Mouse (Mus musculus) myocyte (in vitro differentiated cells): ENCODE measurements around the gene Speg. TPM values are rescaled to one million over a fixed set of nuclear protein-coding genes. Genes with fewer than 3 reads are reported as not detected.

Source experiments
- H3K27me3 ChIP-seq: one replicate; pipeline ENCODE4 v1.6.1; 2011; ENCODE audit not compliant: control insufficient read depth, insufficient read depth, insufficient read length
- H3K36me3 ChIP-seq: one replicate; pipeline ENCODE4 v1.6.1; 2011; ENCODE audit not compliant: control insufficient read depth, insufficient read depth
- H3K4me2 ChIP-seq: one replicate; pipeline ENCODE4 v1.6.1; 2011; ENCODE audit warnings: low read depth, control low read depth
- H3K4me3 ChIP-seq: one replicate; pipeline ENCODE4 v1.5.1; 2011; ENCODE audit warnings: mild to moderate bottlenecking, control low read depth, moderate library complexity
- H3K79me2 ChIP-seq: one replicate; pipeline ENCODE4 v1.6.1; 2011; ENCODE audit not compliant: control insufficient read depth, insufficient read depth
- H3ac ChIP-seq: one replicate; pipeline ENCODE4 v1.6.1; 2011; ENCODE audit not compliant: control insufficient read depth, insufficient read length
- CEBPB ChIP-seq: IDR thresholded peaks from 2 replicates; pipeline ENCODE4 v1.6.1; 2011; ENCODE audit warnings: mild to moderate bottlenecking, moderate library complexity; ENCODE audit not compliant: poor library complexity, insufficient read depth, severe bottlenecking
- E2F4 ChIP-seq: IDR thresholded peaks from one replicate; pipeline ENCODE4 v1.6.1; 2011; ENCODE audit warnings: mild to moderate bottlenecking, control low read depth, moderate library complexity; ENCODE audit not compliant: insufficient read depth
- MAX ChIP-seq: IDR thresholded peaks from one replicate; pipeline ENCODE4 v1.6.1; 2011; ENCODE audit warnings: low read depth, mild to moderate bottlenecking, control low read depth
- MYOD1 ChIP-seq, 3 experiments: IDR thresholded peaks; one replicate each; pipeline ENCODE4 v1.6.1; 2011; ENCODE audit warnings: control low read depth in 2 of 3, low read depth in 2 of 3, mild to moderate bottlenecking in 2 of 3, moderate library complexity in 1 of 3; ENCODE audit not compliant: insufficient read length in 2 of 3, control insufficient read depth in 1 of 3
- MYOG ChIP-seq, 3 experiments: IDR thresholded peaks; one replicate each; pipeline ENCODE4 v1.6.1; 2011; ENCODE audit warnings: control low read depth in 2 of 3, low read depth in 2 of 3, mild to moderate bottlenecking in 2 of 3; ENCODE audit not compliant: insufficient read length in 2 of 3, control insufficient read depth in 1 of 3, insufficient read depth in 1 of 3
- POLR2A ChIP-seq: IDR thresholded peaks from one replicate; pipeline ENCODE4 v1.6.1; 2011; ENCODE audit warnings: low read depth, mild to moderate bottlenecking, control low read depth, moderate library complexity; ENCODE audit not compliant: insufficient read length
- POLR2AphosphoS2 ChIP-seq: IDR thresholded peaks from one replicate; pipeline ENCODE4 v1.6.1; 2011; ENCODE audit warnings: low read depth, control low read depth; ENCODE audit not compliant: insufficient read length
- REST ChIP-seq: IDR thresholded peaks from one replicate; pipeline ENCODE4 v1.6.1; 2011; ENCODE audit warnings: mild to moderate bottlenecking, control low read depth, moderate library complexity; ENCODE audit not compliant: insufficient read depth, insufficient read length
- SRF ChIP-seq: IDR thresholded peaks from one replicate; pipeline ENCODE4 v1.6.1; 2011; ENCODE audit warnings: low read depth; ENCODE audit not compliant: control insufficient read depth, insufficient read length
- TCF12 ChIP-seq: IDR thresholded peaks from one replicate; pipeline ENCODE4 v1.6.1; 2011; ENCODE audit warnings: mild to moderate bottlenecking, control low read depth; ENCODE audit not compliant: poor library complexity, insufficient read depth, severe bottlenecking
- TCF3 ChIP-seq: IDR thresholded peaks from one replicate; pipeline ENCODE4 v1.6.1; 2011; ENCODE audit warnings: low read depth, control low read depth; ENCODE audit not compliant: insufficient read length
- USF1 ChIP-seq: IDR thresholded peaks from one replicate; pipeline ENCODE4 v1.6.1; 2011; ENCODE audit warnings: low read depth, mild to moderate bottlenecking, control low read depth, moderate library complexity
- polyA plus RNA-seq: library from polyadenylated mRNA; unstranded; fragments of >200 nt; fragmentation: generic; extraction: Trizol; gene quantifications from one replicate; pipeline ENCODE4 v1.2.1, GENCODE M21; 2012; ENCODE audit warnings: missing spikeins

Gene Speg
- polyA plus RNA-seq, 1 experiment: 42.3 TPM

DNA sequence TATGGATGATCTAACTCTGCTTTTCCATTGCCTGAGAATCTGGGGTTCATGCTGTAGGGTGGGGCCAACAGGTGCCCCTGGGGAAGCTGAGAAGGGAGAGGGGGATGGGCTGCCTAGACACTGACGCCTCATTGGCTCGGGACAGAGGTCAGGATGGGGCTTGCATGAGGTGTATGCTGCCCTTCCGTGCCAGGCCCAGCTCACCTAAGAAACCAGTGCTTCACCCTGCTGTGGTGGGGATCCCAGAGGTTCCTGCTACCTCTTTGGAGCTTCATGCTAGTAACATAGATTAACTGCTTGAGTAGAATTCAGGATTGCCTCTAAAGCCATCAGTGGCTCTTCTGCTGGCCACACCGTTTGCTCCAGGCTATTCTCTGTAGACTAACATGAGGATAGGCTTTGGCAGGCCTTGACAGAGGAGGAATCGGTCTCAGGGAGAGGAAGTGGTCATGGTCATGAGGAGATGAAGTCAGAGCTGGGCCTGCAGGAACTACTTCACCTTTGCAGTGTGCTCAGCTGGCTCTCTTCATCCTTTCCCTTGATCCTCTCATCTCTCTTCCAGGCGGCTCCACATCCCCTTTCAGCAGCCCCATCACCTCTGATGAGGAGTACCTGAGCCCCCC lies 25.5 kb downstream of the Speg start:
- Histone ChIP-seq H3K36me3 (peaks cover 41% of the 10 kb centered on the region), H3K79me2 (no peaks in the 10 kb centered on the region), H3K27me3 (no peaks in the 10 kb centered on the region), H3K4me2 (peak overlapping the region; percentile 94), H3K4me3 (peak overlapping the region; percentile 23), H3ac (no peak overlapping the region)
- TF ChIP-seq CEBPB (no peak), MYOG (IDR thresholded peaks at IDR 0.05; ENCODE audit: control insufficient read depth in 1 of 3, insufficient read depth in 1 of 3, insufficient read length in 2 of 3, low read depth in 2 of 3) (peak in 1 of 3 experiments; percentile 63), MAX (no peak), POLR2A (peak; percentile 11), MYOD1 (IDR thresholded peaks at IDR 0.05; ENCODE audit: control insufficient read depth in 1 of 3, insufficient read length in 2 of 3, low read depth in 2 of 3) (peak in 2 of 3 experiments; percentile 24 to 68)

DNA sequence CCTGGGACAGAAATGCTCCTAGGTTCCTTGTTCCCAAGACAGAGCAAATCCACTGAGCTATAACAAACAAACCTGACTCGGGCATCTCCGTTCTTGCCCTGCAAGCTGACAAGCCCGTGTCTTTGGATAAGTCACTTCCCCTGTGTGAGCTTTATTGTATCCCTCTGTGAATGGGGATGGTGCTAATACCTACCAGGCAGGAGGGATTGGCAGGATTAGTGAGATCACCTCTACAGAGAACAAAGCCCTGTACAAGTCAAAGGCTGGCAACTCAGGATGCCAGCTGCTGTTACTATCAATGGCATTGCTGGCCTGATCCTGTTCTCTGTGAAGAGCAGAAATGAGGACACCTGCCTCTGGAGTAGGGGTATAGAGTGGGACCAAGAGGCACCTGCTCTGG lies 30.4 kb downstream of the Speg start:
- Histone ChIP-seq H3K36me3 (peaks cover 36% of the 10 kb centered on the region), H3K27me3 (no peaks in the 10 kb centered on the region), H3K4me3 (no peak overlapping the region), H3ac (no peak overlapping the region), H3K79me2 (no peaks in the 10 kb centered on the region), H3K4me2 (no peak overlapping the region)
- TF ChIP-seq E2F4 (no peak), USF1 (no peak), POLR2A (no peak), MYOG (IDR thresholded peaks at IDR 0.05; ENCODE audit: control insufficient read depth in 1 of 3, insufficient read depth in 1 of 3, insufficient read length in 2 of 3, low read depth in 2 of 3) (no peak), MYOD1 (IDR thresholded peaks at IDR 0.05; ENCODE audit: control insufficient read depth in 1 of 3, insufficient read length in 2 of 3, low read depth in 2 of 3) (no peak), CEBPB (no peak), REST (no peak)

- Histone ChIP-seq H3K27me3 (no peaks in the 10 kb centered on the region), H3K79me2 (no peaks in the 10 kb centered on the region), H3K4me3 (no peak overlapping the region), H3K36me3 (peaks cover 33% of the 10 kb centered on the region), H3K4me2 (no peak overlapping the region), H3ac (no peak overlapping the region)
- TF ChIP-seq MYOG (IDR thresholded peaks at IDR 0.05; ENCODE audit: control insufficient read depth in 1 of 3, insufficient read depth in 1 of 3, insufficient read length in 2 of 3, low read depth in 2 of 3) (no peak), SRF (no peak), POLR2AphosphoS2 (no peak), MAX (no peak), E2F4 (no peak), CEBPB (no peak), TCF12 (no peak), REST (no peak), TCF3 (no peak), USF1 (no peak), MYOD1 (IDR thresholded peaks at IDR 0.05; ENCODE audit: control insufficient read depth in 1 of 3, insufficient read length in 2 of 3, low read depth in 2 of 3) (no peak), POLR2A (no peak)
Measured at GRCm38 (mm10) chr1:75406173-75406572, 31.1 kb downstream of the Speg start.

DNA sequence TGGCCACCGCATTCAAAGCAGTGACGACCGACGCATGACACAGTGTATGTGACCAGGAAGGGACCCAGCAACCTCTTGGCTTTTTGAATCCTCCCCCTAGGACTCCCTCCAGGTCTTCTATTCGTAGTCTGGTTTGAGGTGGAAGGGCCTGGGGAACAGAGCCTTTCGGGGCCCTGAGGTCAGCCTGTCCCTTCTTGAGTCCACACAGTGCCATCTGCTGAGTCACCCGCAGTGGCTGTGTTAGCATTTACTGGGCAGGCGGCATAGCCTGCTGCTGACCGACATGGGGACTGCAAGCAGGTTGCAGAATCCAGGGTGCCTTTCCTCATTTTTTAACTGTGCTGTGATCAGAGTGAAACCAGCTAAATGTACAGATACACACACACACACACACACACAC lies 32.0 kb downstream of the Speg start:
- H3K36me3 ChIP-seq: peaks cover 25% of the 10 kb centered on the region
- no peak overlapping the region for H3K4me3 ChIP-seq
- TF ChIP-seq TCF3 (no peak), SRF (no peak), POLR2A (no peak), POLR2AphosphoS2 (no peak), MYOG (IDR thresholded peaks at IDR 0.05; ENCODE audit: control insufficient read depth in 1 of 3, insufficient read depth in 1 of 3, insufficient read length in 2 of 3, low read depth in 2 of 3) (no peak), TCF12 (no peak), USF1 (no peak), CEBPB (no peak), MYOD1 (IDR thresholded peaks at IDR 0.05; ENCODE audit: control insufficient read depth in 1 of 3, insufficient read length in 2 of 3, low read depth in 2 of 3) (no peak), MAX (no peak), E2F4 (no peak), REST (no peak)

GRCm38 (mm10) chr1:75408210-75408609 lies 33.1 kb downstream of the Speg start:
- H3K36me3 ChIP-seq: peaks cover 19% of the 10 kb centered on the region
- no peaks in the 10 kb centered on the region for H3K79me2 ChIP-seq
- TF ChIP-seq USF1 (no peak), MAX (no peak), REST (no peak), MYOG (IDR thresholded peaks at IDR 0.05; ENCODE audit: control insufficient read depth in 1 of 3, insufficient read depth in 1 of 3, insufficient read length in 2 of 3, low read depth in 2 of 3) (peak in 2 of 3 experiments; percentile 69 to 81), POLR2AphosphoS2 (no peak), MYOD1 (IDR thresholded peaks at IDR 0.05; ENCODE audit: control insufficient read depth in 1 of 3, insufficient read length in 2 of 3, low read depth in 2 of 3) (peak in 1 of 3 experiments; percentile 78)
- no peaks in the 10 kb centered on the region for H3K27me3 ChIP-seq
- no peak overlapping the region for H3ac ChIP-seq
- H3K4me2 ChIP-seq: no peak overlapping the region
- no peak overlapping the region for H3K4me3 ChIP-seq

More for the DNA sequence above, 32.0 kb downstream of the Speg start:
- H3ac ChIP-seq: no peak overlapping the region
- no peak overlapping the region for H3K4me2 ChIP-seq
- H3K79me2 ChIP-seq: no peaks in the 10 kb centered on the region
- H3K27me3 ChIP-seq: no peaks in the 10 kb centered on the region
